Mouse (Mus musculus) ES-CJ7 (cell line): Measurements from ENCODE around the gene Tbc1d22b.

Source experiments
- DNase-seq: peaks from one replicate; pipeline ENCODE4 v3.0.0; 2011; ENCODE audit warnings: low read depth, low spot score

The Tbc1d22b gene

GRCm38 (mm10) chr17:29540426-29540825, 9.2 kb upstream of the Tbc1d22b start:
- DNase-seq = no peak

- no peak for DNase-seq
Observed at GRCm38 (mm10) chr17:29541419-29541818, 8.2 kb upstream of the Tbc1d22b start.

- no peak for DNase-seq
Observed at GRCm38 (mm10) chr17:29542831-29543690, 6.5 kb upstream of the Tbc1d22b start.

GRCm38 (mm10) chr17:29544064-29544463, 5.5 kb upstream of the Tbc1d22b start:
- no peak for DNase-seq

DNA sequence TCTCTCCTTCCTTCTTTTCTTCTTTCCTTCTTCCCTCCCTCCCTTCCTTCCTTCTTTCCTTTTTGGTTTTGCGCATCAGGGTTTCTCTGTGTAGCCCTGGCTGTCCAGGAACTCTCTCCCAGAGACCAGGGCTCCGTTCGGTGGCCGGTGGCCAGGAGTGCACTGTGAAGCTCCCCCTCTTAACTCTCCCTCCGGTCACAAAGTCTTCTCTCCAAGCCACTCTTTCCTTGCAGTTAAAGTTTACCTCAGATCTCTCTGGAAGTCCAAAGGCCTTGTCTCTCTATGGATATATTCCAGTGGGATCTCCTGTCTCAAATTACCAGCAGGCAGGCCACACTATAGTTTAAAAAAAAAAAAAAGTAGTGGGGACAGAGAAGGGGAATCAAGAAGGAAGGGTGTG, 4.3 kb upstream of the Tbc1d22b start:
- DNase-seq = no peak

- no peak for DNase-seq
Observed at GRCm38 (mm10) chr17:29548494-29548893, 1.1 kb upstream of the Tbc1d22b start.

GRCm38 (mm10) chr17:29548994-29549393, 591 bp upstream of the Tbc1d22b start:
- DNase-seq = no peak

DNA sequence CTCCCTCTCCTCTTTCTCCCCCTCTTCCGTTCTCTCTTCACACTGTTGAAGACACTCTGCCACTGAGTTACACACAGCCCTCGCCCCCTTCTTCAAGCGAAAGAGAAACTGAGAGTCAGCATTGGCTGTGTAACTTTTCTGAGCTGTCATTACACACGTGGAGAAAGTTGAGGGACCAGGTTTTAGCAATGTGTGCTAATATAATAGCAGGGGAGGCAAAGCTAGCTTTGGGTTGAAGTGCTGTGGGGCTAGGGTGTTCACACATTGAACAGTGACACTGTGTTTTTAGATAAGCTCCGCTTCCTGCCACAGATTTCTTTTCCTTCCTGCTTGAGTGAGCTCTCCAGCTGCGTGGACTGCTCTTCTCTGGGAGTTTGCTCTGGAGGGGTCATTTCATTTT, 1.4 kb downstream of the Tbc1d22b start:
- no peak for DNase-seq

DNA sequence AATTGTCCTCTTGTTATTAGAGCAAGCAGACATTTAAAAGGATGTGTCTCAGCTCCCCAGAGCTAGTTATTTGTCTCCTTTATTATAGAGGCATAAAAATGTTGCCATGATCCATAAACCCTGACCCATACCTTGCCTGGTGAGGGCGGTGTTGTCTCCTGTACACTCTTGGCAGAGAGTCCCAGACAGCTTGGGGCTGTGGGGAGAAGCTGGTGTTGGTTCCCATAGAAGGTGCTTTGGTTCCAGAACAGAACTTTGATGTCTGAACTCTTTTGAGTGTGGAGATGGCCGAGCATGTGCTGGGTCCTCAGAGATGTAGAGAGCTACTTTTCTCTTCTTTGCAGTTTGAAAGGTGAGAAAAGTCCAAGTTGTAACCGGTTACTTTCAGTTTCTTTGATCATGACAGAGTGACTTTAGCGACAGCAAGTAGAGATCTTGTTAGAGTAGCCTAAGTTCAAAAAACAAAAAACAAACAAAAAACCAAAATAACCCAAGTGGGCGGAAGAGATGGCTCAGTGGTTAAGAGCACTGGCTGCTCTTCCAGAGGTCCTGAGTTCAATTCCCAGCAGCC, 2.7 kb downstream of the Tbc1d22b start, which contains the start of gene Tmem217:
Tmem217 (minus strand) TSS at position 224 of the 571 bp plus-strand sequence.
- DNase-seq = no peak

GRCm38 (mm10) chr17:29554176-29554575, 4.6 kb downstream of the Tbc1d22b start:
- no peak for DNase-seq

DNA sequence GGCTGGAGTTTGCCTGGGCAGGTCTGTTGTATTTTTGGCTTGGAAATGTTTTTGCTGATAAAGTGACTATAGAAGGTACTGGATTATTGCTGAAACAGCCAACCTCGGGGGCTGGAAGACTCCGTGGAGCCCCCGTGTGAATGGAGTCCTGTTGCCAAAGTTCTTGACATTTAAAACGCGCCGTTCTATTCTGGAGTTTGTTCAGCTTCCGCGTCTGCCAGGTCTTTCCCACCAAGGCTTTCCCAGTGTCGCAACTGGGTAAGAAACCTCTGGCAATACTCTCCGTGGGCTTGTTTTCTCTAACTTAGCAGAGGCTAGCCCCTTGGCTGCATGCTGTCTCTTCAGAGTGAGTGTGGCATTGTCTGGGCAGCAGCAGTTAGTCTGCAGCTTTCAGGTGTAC, 6.9 kb downstream of the Tbc1d22b start:
- DNase-seq = no peak

DNA sequence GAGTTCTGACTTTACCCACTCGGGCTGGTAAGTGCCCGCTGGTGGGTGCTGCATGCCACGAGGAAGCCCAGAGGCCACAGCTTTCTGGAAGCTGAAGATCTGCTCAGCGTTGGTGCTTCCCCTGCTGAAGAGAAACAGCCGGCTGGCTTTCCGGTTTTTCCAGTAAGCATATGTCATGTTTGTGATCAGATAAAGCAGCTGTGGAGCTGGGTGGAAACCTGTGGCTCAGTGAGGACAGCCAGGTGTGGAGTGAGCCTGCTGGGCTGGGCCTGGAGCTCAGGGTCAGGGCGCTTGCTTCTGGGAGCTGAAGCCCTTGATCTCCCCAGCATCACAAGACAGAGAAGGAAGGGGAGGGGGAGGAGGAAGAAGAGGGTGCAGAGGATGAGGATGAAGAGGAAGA, 7.3 kb downstream of the Tbc1d22b start:
- DNase-seq = no peak

DNA sequence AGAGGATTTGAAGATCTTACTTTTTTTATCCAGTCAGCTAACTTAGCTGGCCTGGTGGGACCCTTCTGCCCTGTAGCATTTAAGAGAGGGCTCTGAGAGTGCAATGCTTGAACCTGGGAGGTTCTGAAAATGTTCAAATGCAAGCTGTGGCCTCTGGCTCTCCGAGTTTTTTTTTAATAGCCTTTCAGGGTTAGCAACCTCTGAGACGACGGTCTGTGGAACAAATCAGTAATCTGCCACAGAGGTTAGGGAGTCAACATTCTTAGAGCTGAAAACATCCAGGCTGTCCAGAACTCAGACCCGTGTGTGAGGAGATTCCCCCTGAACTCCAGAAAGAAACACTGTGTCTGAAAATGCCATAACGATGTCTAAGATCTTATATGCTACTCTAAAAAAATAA, 8.9 kb downstream of the Tbc1d22b start:
- no peak for DNase-seq

DNA sequence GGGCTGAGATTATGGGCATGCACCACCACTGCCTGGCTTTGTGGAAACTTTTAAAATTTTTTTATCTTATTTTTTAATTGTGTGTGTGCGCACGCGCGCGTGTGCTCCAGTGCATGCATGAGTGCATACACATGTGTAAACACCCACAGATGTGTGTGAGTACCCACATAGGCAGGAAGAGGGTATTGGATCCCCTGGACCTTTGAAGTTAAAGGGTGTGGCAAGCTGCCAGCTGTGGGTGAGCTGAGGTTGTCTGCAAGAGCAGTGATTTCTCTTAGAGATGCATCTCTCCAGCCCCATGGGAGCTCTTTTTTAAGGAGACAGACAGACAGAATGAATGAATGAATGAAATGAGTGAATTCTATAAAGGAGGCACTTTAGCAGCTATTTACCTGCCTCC, 15.9 kb downstream of the Tbc1d22b start:
- no peak for DNase-seq

GRCm38 (mm10) chr17:29568435-29568834, 18.9 kb downstream of the Tbc1d22b start:
- no peak for DNase-seq

DNA sequence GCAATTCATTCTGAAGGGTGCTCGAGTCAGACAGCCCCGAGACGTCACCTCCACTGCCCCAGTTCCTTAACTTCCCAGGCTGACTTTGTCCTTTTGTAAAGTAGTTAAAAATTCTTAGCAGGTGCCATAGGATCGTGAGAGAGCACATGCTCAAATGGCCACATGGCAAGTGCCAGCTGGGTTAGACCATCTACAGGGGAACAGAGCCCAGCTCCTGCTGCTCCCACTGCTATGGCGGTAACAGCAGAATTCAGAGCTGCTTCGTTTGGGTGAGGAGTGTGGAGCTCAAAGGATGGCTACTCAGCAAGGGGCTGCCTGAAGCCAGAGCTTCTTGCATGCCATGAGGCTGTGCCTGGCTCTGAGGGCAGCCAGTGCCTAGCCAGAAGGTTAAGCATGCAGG, 20.2 kb downstream of the Tbc1d22b start:
- no peak for DNase-seq

- no peak for DNase-seq
Observed at GRCm38 (mm10) chr17:29579579-29580126, 30.1 kb downstream of the Tbc1d22b start.

DNA sequence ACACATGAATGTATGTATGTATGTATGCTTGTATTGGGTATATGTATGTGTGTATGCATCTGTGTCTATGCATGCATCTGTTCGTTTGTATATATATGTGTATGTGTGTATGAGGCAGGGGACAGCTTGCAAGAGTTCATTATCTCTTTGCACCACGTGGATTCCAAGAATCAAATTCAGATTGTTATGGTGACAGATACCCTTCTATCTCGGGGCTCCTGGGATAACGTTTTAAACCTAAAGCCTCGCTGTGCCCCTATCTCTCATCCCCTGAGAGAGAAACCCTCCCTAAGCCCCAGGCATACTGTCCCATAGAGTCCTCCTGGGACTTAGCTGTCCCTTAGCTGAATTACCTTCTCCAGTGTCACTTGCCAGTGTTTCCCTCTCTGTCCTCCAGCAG, 34.0 kb downstream of the Tbc1d22b start:
- DNase-seq = no peak

DNA sequence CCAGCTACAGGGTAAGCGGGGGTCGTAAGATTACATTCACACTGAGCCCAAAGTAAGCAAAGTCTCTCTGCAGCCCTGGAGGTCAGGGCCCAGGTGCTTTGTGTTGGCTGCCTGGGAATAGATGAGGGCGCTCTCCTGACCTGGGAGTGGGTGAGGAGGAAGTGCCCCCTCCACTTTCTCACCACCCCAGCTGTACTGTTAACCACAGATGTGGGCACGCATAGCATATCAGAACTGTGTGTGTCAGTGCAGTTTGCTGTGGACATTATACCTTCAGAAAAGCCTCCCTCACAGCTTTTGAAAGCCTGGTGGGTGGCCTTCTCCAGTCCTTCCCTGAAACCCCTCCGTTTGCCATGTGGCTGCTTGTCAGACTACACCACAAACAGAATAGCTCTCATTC, 34.7 kb downstream of the Tbc1d22b start:
- DNase-seq = no peak

GRCm38 (mm10) chr17:29584737-29585136, 35.2 kb downstream of the Tbc1d22b start:
- DNase-seq = no peak

- no peak for DNase-seq
Observed at GRCm38 (mm10) chr17:29585446-29585845, 35.9 kb downstream of the Tbc1d22b start.

GRCm38 (mm10) chr17:29586921-29587320, 37.3 kb downstream of the Tbc1d22b start:
- no peak for DNase-seq
